ENCODE assay signal across 21 mouse cellular contexts in genomic region chr6:73372901-73373300, GRCm38 (mm10).
DNase-seq lines count a peak whose midpoint lies in the region; ATAC-seq and TF ChIP-seq lines count a peak whose summit lies in the region.
"Had no signal": no experiment of that assay in that cellular context is flagged by ENCODE, and none has a peak within 500 bp of the region (broad histone marks: within the 10 kb centered on the region; RNA-seq: fewer than 3 reads in every experiment).

No protein-coding gene starts in this region.

- H3K27me3 ChIP-seq in forebrain, embryonic 16.5 days (replicated peaks; ENCODE audit: control insufficient read depth, insufficient read depth, low read length): no peaks in the 10 kb centered on the region

- no peak for TF ChIP-seq POLR2A in brain, embryonic 14.5 days (IDR thresholded peaks at IDR 0.05; ENCODE audit: borderline replicate concordance, extremely low read depth, insufficient read depth, insufficient read length, poor library complexity, severe bottlenecking)

- intact Hi-C loops in left cerebral cortex, postnatal 4 days (cut with DNase I): no loop called here
- intact Hi-C loops in left cerebral cortex, postnatal 10 days (cut with DNase I): no loop called here

- H3K4me2 ChIP-seq in forebrain, embryonic 16.5 days (ENCODE audit: low read length): no peak overlapping the region
- H3K4me2 ChIP-seq: embryonic facial prominence, embryonic 12.5 days; hindbrain, embryonic 14.5 days; liver, embryonic 15.5 days; midbrain, embryonic 11.5 days had no signal

- H3K36me3 ChIP-seq in forebrain, embryonic 16.5 days (ENCODE audit: control insufficient read depth, insufficient read depth): no peaks in the 10 kb centered on the region
- H3K36me3 ChIP-seq: embryonic facial prominence, embryonic 12.5 days; liver, embryonic 15.5 days had no signal

- peak; percentile 28 for DNase-seq in left cerebral cortex, postnatal 4 days
- no peak for DNase-seq in left cerebral cortex, postnatal 10 days (ENCODE audit: extremely low spot score in 1 of 2, low spot score in 2 of 2)
- peak; percentile 13 for DNase-seq in brain, embryonic 14.5 days (ENCODE audit: low read depth)
- peak; percentile 62 for DNase-seq in cerebellum, adult 18-20 months
- peak; percentile 72 to 76 for DNase-seq in cerebellum, postnatal 14 days
- DNase-seq in urinary bladder, adult 18-20 months (ENCODE audit: low spot score in 2 of 2): no peak
- DNase-seq: adrenal gland, adult 2 months; gastrocnemius, postnatal 10 days; heart, adult 18-20 months; heart, postnatal 36 days; kidney, adult 9 months; kidney, postnatal 25 days; liver; thymus, adult 18-20 months; thymus, postnatal 36 days had no signal

- no peak for ATAC-seq in forebrain, embryonic 16.5 days
- ATAC-seq: lung, postnatal 0 days had no signal

- TF ChIP-seq CTCF in brain, embryonic 14.5 days (IDR thresholded peaks at IDR 0.05; ENCODE audit: borderline replicate concordance, extremely low read depth, insufficient read depth, insufficient read length): no peak

- no peak overlapping the region for H3K9ac ChIP-seq in forebrain, embryonic 16.5 days (replicated peaks; ENCODE audit: low read depth, low read length)
- H3K9ac ChIP-seq: embryonic facial prominence, embryonic 12.5 days; hindbrain, embryonic 14.5 days; liver, embryonic 15.5 days had no signal

- no peak overlapping the region for H3K4me3 ChIP-seq in forebrain, embryonic 16.5 days (replicated peaks; ENCODE audit: low read length)
- H3K4me3 ChIP-seq: embryonic facial prominence, embryonic 12.5 days; liver, embryonic 15.5 days had no signal

- no peak overlapping the region for H3K27ac ChIP-seq in forebrain, embryonic 16.5 days (ENCODE audit: low read length)
- H3K27ac ChIP-seq: embryonic facial prominence, embryonic 12.5 days; hindbrain, embryonic 14.5 days; liver, embryonic 15.5 days had no signal

- H3K9me3 ChIP-seq in forebrain, embryonic 16.5 days (ENCODE audit: control insufficient read depth, low read length): no peaks in the 10 kb centered on the region
- H3K9me3 ChIP-seq: embryonic facial prominence, embryonic 12.5 days had no signal

- 66% methylated on average over 5 of the region's 5 CpGs for WGBS in forebrain, embryonic 16.5 days

- H3K4me1 ChIP-seq in forebrain, embryonic 16.5 days (replicated peaks; ENCODE audit: control insufficient read depth, insufficient read depth, low read length): peaks cover 7% of the 10 kb centered on the region; the same call in 1 of the 2 replicates
- H3K4me1 ChIP-seq: liver, embryonic 15.5 days had no signal

Comparison
In these comparisons a context has a peak if more than half of its experiments do, and no peak if none do; other contexts are left out.
1. DNase-seq: peak in left cerebral cortex, postnatal 4 days (single experiment), brain, embryonic 14.5 days (single experiment), cerebellum, adult 18-20 months (2 of 2) and cerebellum, postnatal 14 days (2 of 2); none in left cerebral cortex, postnatal 10 days (0 of 2) and urinary bladder, adult 18-20 months (0 of 2).